In the genomic region with DNA sequence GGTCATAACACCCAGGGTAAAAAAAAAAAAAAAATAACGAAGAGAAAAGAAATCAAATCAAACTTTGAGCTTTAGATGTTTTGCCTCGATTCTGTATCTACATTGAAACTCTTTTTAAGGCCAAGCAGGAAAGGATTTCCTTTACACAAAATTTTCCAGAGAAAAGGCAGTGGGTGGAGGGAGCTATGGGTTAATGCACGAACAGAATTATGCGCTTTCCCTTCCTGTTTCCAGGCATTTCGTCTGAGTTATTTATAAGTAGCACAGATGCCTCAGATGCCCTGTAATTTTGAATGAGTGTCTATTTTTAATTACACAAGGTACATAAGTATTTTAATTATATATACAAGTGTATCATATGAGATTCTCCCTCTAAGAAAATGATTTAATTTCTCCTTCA, we compare ENCODE assay signal across 14 mouse cellular contexts.
"Had no signal": no experiment of that assay in that cellular context is flagged by ENCODE, and none has a peak within 500 bp of the region (broad histone marks: within the 10 kb centered on the region; RNA-seq: fewer than 3 reads in every experiment).

No protein-coding gene starts in this region.

- DNase-seq: gastrocnemius, adult 2 months; gastrocnemius, postnatal 10 days; gastrocnemius, postnatal 25 days; heart, adult 18-20 months; heart, postnatal 10 days; heart, postnatal 4 days; kidney, adult 18-20 months; kidney, adult 8-10 months; kidney, postnatal 10 days; kidney, postnatal 25 days; kidney, postnatal 4 days; layer of hippocampus, adult 9-11 months; layer of hippocampus, postnatal 36 days; left cerebral cortex, postnatal 4 days had no signal
